Mouse (Mus musculus) forebrain, postnatal 0 days (tissue): ENCODE data around the gene A430005L14Rik. TPM values are rescaled to one million over a fixed set of nuclear protein-coding genes. Genes with fewer than 3 reads are reported as not detected.
A peak's percentile ranks its signal among the peaks of the same experiment; 100 is the strongest.

Experiments used
- ATAC-seq: fragments of 200-750 bp; cut with Nextera tagmentation; 2 replicates; pipeline ENCODE4 v1.8.0; 2017; ENCODE audit warnings: mild to moderate bottlenecking, moderate library complexity
- DNase-seq: peaks from one replicate; pipeline ENCODE4 v3.0.0-alpha.2; 2015
- H3K27ac ChIP-seq: fragments of 300-500 bp; sonication (generic); 2 replicates; pipeline ENCODE4 v1.5.1; 2014; ENCODE audit warnings: low read depth, mild to moderate bottlenecking, antibody characterized with exemption, low read length, moderate library complexity, mixed read lengths
- H3K27me3 ChIP-seq: fragments of 300-500 bp; sonication (generic); 2 replicates; pipeline ENCODE4 v1.6.1; 2014; ENCODE audit warnings: mild to moderate bottlenecking, low read length, mixed read lengths; ENCODE audit not compliant: insufficient read depth
- H3K36me3 ChIP-seq: fragments of 300-500 bp; sonication (generic); 2 replicates; pipeline ENCODE4 v1.6.1; 2014; ENCODE audit warnings: mild to moderate bottlenecking, moderate library complexity; ENCODE audit not compliant: insufficient read depth
- H3K4me1 ChIP-seq: fragments of 300-500 bp; sonication (generic); 2 replicates; pipeline ENCODE4 v1.6.1; 2014; ENCODE audit warnings: antibody characterized with exemption; ENCODE audit not compliant: insufficient read depth
- H3K4me2 ChIP-seq: fragments of 300-500 bp; sonication (generic); 2 replicates; pipeline ENCODE4 v1.6.1; 2014; ENCODE audit warnings: low read depth, mild to moderate bottlenecking, moderate library complexity
- H3K4me3 ChIP-seq: fragments of 300-500 bp; sonication (generic); 2 replicates; pipeline ENCODE4 v1.5.1; 2014; ENCODE audit warnings: low read depth, low read length, mixed read lengths
- H3K9ac ChIP-seq: fragments of 300-500 bp; sonication (generic); 2 replicates; pipeline ENCODE4 v1.6.1; 2014; ENCODE audit warnings: mild to moderate bottlenecking
- H3K9me3 ChIP-seq: fragments of 300-500 bp; sonication (generic); 2 replicates; pipeline ENCODE4 v1.6.1; 2016; ENCODE audit warnings: low read length
- CTCF ChIP-seq: sonication (generic); IDR thresholded peaks from 2 replicates; pipeline ENCODE4 v1.5.1; 2016; ENCODE audit warnings: antibody characterized with exemption, control low read depth, low read depth
- WGBS: fragments of 180-500 bp; shearing (Covaris S2); extraction: QIAGEN DNeasy Blood & Tissue Kit; methylation state at CpG from one replicate; pipeline ENCODE4 v1.1.7; 2014; 5-methylcytosine and 5-hydroxymethylcytosine counted together
- polyA plus RNA-seq: library from polyadenylated mRNA; unstranded; fragments of >200 nt; fragmentation: Nextera tagmentation; extraction: Ambion mirVana; gene quantifications from 2 replicates; pipeline ENCODE4 v1.2.1, GENCODE M21; 2015
- total RNA-seq: library from RNA; depleted of rRNA; stranded (reverse); fragments of >200 nt; gene quantifications from 2 replicates; pipeline ENCODE4 v1.2.3, GENCODE M21; 2014

The A430005L14Rik gene
- total and polyA plus RNA-seq, 2 experiments from 2014 or later = 38.6 to 47.6 TPM

DNA sequence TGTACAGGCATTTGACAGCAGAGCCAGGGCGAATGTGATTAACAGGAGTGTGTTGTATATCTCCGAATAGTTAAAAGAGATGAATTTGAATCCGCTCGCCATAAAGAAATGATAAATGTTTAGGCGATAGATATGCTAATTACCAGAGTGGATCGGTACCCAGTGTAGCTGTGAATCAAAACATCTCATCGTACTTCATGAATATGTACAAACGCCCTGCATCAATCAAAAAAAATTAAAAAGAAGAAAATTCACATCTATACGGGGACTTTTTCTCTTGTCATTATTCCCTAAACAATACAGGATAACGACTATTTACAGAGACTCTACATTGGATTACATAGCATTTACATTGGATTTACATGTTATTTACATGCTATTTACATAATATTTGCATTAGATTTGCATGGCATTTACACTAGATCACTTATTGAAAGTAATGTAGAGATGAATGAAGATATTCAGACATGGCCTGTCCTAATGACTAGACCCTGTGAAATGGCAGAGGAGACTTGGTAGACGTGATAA lies 28.2 kb upstream of the A430005L14Rik start:
- no peak overlapping the region for H3K4me3 ChIP-seq
- H3K36me3 ChIP-seq = no peaks in the 10 kb centered on the region
- DNase-seq (no peak), ATAC-seq (peak; percentile 29; the same call in 1 of the 2 replicates)
- H3K27ac ChIP-seq = no peak overlapping the region
- no peak for TF ChIP-seq CTCF
- 0 out of 2 replicates have a peak, but pooled peaks cover 6% of the 10 kb centered on the region for H3K27me3 ChIP-seq
- no peaks in the 10 kb centered on the region for H3K9me3 ChIP-seq
- H3K4me1 ChIP-seq = peaks cover 5% of the 10 kb centered on the region; the same call in 1 of the 2 replicates
- WGBS = 28% methylated on average over 11 of the region's 11 CpGs
- no peak overlapping the region for H3K4me2 ChIP-seq
- no peak overlapping the region for H3K9ac ChIP-seq

DNA sequence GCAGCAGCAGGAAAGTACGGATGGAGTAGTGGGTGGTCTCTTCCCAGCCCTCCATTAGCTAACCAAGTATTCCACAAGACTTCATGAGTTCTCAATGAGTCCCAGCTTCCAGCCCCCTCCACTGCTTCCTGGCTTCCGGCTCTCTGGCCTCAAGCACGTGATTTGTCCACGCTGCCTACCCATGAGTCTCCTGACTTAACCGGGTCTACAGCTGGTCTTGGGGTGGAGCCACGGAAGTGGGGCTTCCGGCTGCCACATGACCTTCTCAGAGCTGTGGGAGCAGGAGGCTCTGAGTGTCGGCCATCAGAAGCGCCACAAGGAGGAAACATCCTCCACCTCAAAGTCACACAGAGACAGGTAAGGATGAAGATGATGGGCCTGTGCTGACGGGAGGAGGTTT lies 27.6 kb upstream of the A430005L14Rik start:
- WGBS = 56% methylated on average over 10 of the region's 10 CpGs
- H3K27ac ChIP-seq = no peak overlapping the region
- H3K27me3 ChIP-seq = 0 out of 2 replicates have a peak, but pooled peaks cover 6% of the 10 kb centered on the region
- H3K4me1 ChIP-seq = peaks cover 5% of the 10 kb centered on the region; the same call in 1 of the 2 replicates
- ATAC-seq (no peak), DNase-seq (no peak)
- no peak overlapping the region for H3K4me2 ChIP-seq
- no peak for TF ChIP-seq CTCF
- no peaks in the 10 kb centered on the region for H3K9me3 ChIP-seq
- H3K4me3 ChIP-seq = no peak overlapping the region
- no peaks in the 10 kb centered on the region for H3K36me3 ChIP-seq
- H3K9ac ChIP-seq = no peak overlapping the region

GRCm38 (mm10) chr4:153929921-153930320 lies 27.1 kb upstream of the A430005L14Rik start:
- 0 out of 2 replicates have a peak, but pooled peaks cover 6% of the 10 kb centered on the region for H3K27me3 ChIP-seq
- H3K27ac ChIP-seq = no peak overlapping the region
- no peak for TF ChIP-seq CTCF
- no peak overlapping the region for H3K4me3 ChIP-seq
- no peaks in the 10 kb centered on the region for H3K36me3 ChIP-seq
- no peak overlapping the region for H3K4me2 ChIP-seq
- DNase-seq (peak; percentile 62), ATAC-seq (peak; percentile 54)
- WGBS = 45% methylated on average over 4 of the region's 4 CpGs
- H3K4me1 ChIP-seq = peaks cover 5% of the 10 kb centered on the region; the same call in 1 of the 2 replicates
- no peak overlapping the region for H3K9ac ChIP-seq
- no peaks in the 10 kb centered on the region for H3K9me3 ChIP-seq

GRCm38 (mm10) chr4:153943243-153943642 lies 13.8 kb upstream of the A430005L14Rik start:
- H3K9me3 ChIP-seq = no peaks in the 10 kb centered on the region
- no peak overlapping the region for H3K27ac ChIP-seq
- no peak overlapping the region for H3K4me3 ChIP-seq
- no peak overlapping the region for H3K4me2 ChIP-seq
- H3K9ac ChIP-seq = no peak overlapping the region
- DNase-seq (peak; percentile 71), ATAC-seq (peak; percentile 60)
- TF ChIP-seq CTCF = peak; percentile 91
- no peaks in the 10 kb centered on the region for H3K4me1 ChIP-seq
- 60% methylated on average over 4 of the region's 4 CpGs for WGBS
- H3K27me3 ChIP-seq = no peaks in the 10 kb centered on the region
- no peaks in the 10 kb centered on the region for H3K36me3 ChIP-seq

- no peaks in the 10 kb centered on the region for H3K36me3 ChIP-seq
- 54% methylated on average over 6 of the region's 6 CpGs for WGBS
- H3K9ac ChIP-seq = no peak overlapping the region
- no peak overlapping the region for H3K27ac ChIP-seq
- H3K27me3 ChIP-seq = no peaks in the 10 kb centered on the region
- H3K4me3 ChIP-seq = no peak overlapping the region
- ATAC-seq (no peak), DNase-seq (no peak)
- TF ChIP-seq CTCF = no peak
- no peaks in the 10 kb centered on the region for H3K4me1 ChIP-seq
- H3K9me3 ChIP-seq = no peaks in the 10 kb centered on the region
- no peak overlapping the region for H3K4me2 ChIP-seq
Measured at GRCm38 (mm10) chr4:153944261-153944660, 12.8 kb upstream of the A430005L14Rik start.

GRCm38 (mm10) chr4:153945741-153946140 lies 11.3 kb upstream of the A430005L14Rik start:
- Histone ChIP-seq H3K36me3 (no peaks in the 10 kb centered on the region), H3K27ac (no peak overlapping the region), H3K4me3 (no peak overlapping the region), H3K4me1 (no peaks in the 10 kb centered on the region), H3K27me3 (no peaks in the 10 kb centered on the region), H3K9me3 (no peaks in the 10 kb centered on the region), H3K4me2 (no peak overlapping the region), H3K9ac (no peak overlapping the region)
- ATAC-seq = no peak
- 74% methylated on average over 6 of the region's 6 CpGs for WGBS
- no peak for TF ChIP-seq CTCF
- DNase-seq = no peak

DNA sequence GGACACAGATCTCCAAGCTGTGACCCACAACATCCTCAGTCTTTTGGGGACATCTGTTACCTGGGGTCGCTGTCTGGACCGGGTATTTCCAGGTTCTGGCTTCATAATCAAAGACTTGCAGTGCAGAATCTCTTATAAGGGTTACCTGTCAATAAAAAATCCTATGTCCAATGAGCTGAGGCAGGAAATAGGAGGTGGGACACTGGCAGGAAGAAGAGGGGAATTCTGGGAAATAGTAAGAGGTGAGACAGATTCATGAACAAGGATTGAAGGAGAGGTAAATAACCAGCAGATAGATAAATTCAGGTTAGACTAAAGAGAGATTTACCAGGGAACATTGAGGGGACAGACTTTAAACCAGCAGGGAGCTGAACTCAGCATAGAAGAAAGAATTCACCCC lies 6.7 kb upstream of the A430005L14Rik start:
- DNase-seq (no peak), ATAC-seq (no peak)
- H3K36me3 ChIP-seq = no peaks in the 10 kb centered on the region
- WGBS = 72% methylated on average over 2 of the region's 2 CpGs
- no peak for TF ChIP-seq CTCF
- H3K4me2 ChIP-seq = no peak overlapping the region
- H3K9ac ChIP-seq = no peak overlapping the region
- H3K27me3 ChIP-seq = no peaks in the 10 kb centered on the region
- H3K4me3 ChIP-seq = no peak overlapping the region
- H3K4me1 ChIP-seq = no peaks in the 10 kb centered on the region
- no peak overlapping the region for H3K27ac ChIP-seq
- H3K9me3 ChIP-seq = no peaks in the 10 kb centered on the region
